Mouse (Mus musculus) adrenal gland, postnatal 25 days (tissue): ENCODE measurements around the gene Nup214. TPM values are rescaled to one million over a fixed set of nuclear protein-coding genes. Genes with fewer than 3 reads are reported as not detected.
"Not testable (repeated sequence)": the region's sequence is repeated elsewhere in the genome, so short reads cannot be mapped to it uniquely, and the experiment has no call there.

Experiments
- DNase-seq: peaks from one replicate; pipeline ENCODE4 v3.0.0; 2021; ENCODE audit warnings: mixed read lengths
- total RNA-seq: library from RNA; stranded (reverse); gene quantifications from 2 replicates; pipeline ENCODE4 v1.2.3, GENCODE M21; 2021

The Nup214 gene
- total RNA-seq, 1 experiment from 2014 or later: 73.5 TPM

DNA sequence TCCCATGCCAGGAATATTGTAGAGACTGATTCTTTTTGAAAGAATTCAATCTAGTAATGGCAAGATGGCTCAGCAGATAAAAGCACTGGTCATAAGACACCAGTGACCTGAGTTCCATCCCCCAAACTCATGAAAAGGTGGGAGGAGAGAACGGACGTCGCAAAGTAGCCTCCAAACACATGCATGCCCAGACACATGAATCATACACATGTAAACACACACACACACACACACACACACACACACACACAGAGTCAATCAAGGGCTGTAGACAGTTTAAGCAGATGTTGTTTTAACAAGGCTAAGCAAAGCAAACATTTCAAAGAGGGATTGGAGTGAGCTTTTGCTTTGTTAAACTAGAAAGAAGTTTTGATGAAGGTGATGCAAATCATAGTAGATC lies 10.0 kb upstream of the Nup214 start:
- DNase-seq: no peak

DNA sequence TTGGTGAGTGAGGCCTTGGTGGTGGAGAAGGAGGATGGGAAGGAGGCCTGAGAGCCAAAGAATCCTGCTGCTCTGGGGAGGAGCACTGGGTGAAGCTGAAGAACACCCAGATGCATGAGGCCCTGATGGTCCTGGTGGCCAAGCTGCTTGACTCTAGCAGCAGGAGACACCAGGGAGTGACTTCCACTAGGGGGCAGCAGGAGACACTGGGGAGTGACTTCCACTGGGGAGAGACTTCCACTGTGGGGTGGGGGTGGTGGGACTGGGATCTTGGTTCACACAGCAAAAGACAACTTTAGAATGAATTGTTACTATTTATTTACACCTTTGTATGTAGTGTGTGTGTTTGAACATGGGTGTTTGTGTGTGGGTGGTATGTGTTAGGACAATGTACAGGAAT lies 9.1 kb upstream of the Nup214 start:
- peak; percentile 46 for DNase-seq

DNA sequence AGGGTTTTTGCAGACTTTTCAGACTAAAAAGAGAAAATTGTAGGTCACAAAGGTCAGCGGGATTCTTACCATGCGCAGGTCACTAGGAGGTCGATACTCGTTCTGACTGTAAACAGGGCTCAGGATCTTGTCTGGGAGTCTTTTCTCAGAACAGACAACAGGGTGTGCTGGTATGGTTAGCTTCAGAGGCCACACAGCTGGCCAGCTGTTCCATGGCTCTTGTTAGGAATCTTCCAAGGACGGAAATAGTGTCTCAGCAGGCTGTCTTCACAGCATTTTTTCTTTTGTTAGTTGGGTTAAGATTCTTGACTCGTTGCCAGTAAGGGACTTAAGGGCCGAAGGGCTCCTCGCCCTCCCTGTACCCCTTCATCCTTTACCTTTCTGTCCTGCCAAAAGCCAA lies 7.4 kb upstream of the Nup214 start:
- no peak for DNase-seq

DNA sequence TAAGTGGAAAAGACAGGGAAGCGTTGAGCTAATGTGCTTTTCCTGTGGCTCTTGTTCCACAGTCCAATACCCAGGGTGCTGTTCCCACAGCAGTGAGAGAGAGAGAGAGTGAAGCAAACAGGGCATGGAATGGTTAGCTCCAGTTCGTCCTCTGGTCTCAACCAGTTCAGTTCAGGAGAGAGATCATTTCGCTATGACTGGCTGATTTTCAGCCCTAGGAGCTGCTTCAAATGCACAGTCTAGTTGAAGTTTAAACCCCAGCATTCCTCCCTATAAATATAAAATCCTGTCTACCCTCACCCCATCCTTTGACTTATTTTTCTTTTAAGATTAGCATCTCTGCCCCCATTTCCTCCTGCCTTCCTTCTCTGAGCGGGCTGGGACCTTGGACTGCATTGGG lies 1.6 kb upstream of the Nup214 start:
- no peak for DNase-seq

DNA sequence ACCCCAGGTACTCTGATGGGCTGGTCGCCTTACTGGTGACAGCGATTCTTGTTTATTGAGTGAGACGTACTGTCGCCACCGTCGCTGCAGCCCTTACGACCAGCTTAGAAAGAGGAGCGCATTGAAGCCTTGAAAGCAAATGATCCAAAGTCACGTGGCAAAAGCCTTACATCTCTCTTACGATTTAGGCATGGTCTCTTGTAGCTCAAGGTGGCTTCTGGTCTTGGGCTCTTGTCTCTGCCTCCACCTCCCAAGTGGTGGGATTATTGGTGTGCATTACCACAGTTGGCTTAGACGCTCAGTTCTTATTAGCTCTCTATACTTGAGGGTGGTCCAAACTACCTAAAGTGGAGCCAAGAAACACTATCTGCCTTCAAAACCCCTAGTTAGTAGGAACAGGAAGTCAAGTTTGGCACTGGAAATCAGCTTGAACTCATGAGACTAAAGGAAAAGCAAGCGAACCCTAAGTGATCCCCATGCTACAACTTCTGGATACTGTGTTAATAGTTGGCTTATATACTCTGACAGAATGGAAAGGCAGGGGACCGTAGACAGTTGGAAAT lies 654 bp downstream of the Nup214 start:
- DNase-seq: no peak

DNA sequence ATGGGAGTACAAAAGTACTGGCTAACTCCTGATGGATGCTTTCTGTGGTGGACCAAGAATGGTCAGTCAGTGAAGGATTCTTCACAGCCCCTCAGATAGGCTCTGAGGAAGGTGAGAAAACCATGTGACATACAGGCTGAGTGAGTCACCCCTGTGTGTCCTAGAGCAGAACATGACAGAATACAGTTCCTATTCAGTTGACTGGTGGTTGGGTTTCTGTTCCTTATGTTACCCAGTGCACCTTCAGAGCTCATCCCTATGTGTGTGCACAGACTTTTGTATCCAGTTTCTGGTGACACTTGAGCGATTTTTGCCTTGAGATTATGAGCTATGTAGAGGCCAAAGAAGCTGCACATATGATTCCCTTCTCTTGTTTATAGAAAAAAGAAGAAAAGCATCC lies 13.5 kb downstream of the Nup214 start:
- DNase-seq: no peak

DNA sequence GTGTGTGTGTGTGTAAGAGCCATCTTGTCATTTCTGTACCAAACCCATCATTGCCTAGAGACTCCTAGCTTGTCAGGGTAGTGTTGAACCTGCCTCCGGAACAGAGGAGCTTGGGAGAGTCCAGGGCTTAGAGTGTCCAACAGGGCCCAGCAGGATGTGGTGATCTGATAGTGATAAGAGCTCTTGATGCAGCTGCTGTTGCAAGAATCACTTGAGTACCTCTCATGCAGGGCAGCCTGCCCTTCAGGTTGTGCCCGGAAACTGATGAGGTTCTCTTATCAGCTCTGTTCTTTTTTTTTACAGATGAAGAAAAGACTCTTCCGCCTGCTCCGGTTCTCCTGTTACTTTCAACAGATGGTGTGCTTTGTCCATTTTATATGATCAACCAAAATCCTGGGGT lies 16.7 kb downstream of the Nup214 start:
- DNase-seq: no peak

DNA sequence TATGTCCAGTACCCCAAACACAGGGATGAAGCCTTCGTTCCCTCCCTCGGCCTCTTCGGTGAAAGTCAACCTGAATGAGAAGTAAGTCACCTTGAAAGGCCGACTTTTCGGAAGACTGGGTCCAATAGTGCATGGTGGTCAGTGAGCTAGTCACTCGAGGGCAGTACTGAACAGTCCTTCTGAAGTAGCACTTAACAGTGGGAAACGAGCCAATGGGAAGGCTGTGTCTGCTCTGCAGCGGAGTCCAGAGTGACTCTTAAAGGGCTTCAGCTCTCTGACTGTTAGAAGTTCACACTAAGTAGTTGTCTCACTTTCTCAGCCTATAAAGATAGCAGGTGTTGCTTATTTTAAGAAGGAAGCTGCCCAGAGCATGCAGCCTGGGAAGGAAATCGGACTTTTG lies 20.7 kb downstream of the Nup214 start:
- DNase-seq: no peak

DNA sequence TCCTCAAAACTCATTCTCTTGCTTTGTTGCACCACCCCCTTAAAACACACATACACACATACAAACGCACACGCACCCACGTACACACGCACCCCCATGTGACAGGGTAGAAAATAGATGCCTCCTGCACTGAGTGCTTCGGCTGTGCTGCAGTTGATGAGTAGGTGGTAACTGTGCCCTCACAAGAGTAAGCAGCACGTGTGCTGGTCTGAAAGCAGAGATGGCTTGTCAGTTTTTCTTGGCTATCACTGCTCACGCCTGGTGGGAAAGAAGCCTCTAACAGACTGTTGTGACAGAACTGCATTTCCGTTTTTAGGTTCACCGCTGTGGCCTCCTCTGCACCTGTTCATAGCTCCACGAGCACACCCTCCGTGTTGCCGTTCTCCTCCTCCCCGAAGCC lies 21.8 kb downstream of the Nup214 start:
- DNase-seq: no peak

DNA sequence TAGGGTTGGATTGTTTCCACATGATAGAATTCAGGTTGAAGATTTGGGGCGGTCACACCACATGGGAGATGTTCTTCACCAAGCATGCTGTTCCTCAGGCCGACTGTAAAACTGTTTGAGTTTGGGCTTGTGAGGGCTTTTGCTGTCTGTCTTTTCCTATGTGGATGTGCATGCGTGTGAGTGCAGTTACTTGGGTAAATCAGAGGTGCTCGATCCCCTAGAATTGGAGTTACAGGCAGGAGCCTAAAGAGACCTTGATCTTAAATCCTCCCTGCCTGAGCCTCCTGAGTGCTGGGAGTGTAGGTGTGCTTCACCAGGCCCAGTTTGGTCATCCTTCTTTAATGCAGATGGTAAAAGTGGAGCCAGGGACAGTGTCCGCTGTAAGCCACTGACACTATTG lies 23.3 kb downstream of the Nup214 start:
- DNase-seq: no peak

DNA sequence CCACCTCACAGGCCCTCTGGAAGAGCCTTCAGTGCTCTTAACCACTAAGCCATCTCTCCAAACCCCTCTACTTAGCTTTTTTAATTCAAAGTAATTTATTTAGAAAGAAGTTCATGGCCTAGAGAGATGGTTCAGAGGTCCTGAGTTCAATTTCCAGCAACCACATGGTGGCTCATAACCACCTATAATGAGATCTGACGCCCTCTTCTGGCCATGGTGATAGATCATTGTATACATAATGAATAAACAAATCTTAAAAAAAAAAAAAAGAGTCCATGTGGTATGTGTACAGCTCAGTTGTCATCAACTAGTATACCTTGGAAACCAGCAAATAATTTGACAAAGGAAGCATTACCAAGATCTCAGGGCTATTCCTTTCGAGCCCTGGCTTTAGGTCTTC lies 24.2 kb downstream of the Nup214 start:
- DNase-seq: no peak

DNA sequence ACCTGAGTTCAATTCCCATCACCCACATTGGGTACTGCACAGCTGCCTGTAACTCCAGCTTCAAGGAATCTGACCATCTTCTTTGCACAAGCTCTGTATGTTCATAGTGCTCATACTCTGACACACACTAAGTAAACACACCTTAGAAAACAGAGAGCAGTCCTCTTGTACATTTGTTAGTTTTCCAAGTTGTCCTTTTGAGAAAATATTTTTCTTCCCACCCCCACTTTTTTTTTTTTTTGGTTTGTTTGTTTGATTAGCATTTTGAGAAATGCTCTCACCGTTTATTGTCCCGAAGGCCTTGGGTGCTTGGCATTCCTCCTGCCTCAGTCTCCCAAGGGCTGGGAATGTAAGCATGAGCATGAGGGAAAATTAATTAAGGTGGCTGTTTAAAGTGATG lies 34.1 kb downstream of the Nup214 start:
- DNase-seq: no peak

DNA sequence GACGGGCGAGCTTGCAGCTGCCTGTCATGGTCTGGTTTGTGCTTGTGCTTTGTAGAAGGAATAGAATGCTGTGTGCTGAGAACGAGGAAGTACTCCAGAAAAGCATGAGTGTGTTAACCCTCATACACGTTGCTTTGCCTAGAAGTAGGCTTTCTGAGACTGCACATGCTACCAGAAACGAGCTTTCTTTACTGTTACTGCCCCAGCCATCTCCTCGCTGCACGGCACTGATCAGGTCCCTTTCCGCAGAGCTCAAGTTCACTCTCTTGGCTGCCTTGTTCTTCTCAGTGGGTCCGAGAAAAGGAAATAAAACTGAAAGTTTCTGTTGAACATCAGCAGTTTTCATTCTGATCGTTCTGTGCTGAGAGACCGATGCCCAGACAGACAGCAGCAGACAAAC lies 34.5 kb downstream of the Nup214 start:
- DNase-seq: no peak

DNA sequence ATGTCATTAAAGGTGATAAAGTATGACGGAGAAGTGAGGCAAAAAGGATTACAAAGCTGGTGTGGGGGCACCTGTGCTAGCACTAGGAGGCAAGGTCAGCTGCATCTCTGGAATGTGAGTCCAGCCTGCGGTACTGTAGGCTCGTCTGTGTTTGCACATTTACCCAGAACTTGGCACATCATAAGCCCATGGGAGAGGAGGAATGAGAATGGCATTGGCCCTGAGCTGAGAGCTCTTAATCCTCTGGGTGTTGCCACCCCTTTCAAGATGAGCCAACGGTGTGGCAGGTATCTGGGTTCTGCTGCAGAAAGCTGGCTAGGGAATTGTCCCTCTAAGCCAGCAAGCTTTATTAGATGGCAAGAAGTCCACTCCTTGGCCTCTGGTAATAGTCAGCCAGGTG lies 45.5 kb downstream of the Nup214 start:
- no peak for DNase-seq

DNA sequence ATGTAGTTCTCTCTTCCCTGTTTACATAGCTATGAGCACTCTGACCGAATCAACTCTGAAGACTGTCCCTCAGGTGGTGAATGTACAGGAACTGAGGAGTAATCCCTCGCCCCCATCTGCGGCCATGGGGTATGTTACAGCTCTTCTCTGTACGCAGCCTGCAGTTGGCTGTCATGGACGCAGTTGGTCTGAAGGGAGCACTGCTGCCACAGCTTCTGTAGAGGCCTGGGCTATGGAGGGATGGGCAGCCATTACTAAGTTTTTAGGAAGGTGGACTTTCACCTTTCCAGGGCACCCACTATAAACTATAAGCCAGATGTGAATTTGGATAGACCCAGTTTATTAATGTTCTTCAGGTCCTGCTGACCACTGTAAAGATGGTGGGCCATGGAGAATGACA lies 46.0 kb downstream of the Nup214 start:
- no peak for DNase-seq

DNA sequence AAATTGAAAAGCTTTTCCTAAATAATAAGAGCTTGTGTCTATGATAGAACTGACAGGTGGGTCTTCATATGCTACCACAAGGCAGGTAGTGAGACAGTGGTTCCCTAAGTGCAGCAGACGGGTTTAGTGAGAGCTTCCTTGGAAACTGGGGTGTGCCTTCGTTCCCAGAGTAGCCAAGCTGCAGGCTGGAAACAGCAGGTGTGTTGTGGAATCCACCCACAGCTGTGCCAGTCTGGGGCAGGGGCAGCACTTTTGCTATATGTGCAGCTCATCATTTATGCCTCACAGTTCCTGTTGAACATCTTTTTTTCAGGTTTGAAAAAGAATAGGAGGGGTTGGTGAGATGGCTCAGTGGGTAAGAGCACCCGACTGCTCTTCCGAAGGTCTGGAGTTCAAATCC lies 50.1 kb downstream of the Nup214 start:
- no peak for DNase-seq

DNA sequence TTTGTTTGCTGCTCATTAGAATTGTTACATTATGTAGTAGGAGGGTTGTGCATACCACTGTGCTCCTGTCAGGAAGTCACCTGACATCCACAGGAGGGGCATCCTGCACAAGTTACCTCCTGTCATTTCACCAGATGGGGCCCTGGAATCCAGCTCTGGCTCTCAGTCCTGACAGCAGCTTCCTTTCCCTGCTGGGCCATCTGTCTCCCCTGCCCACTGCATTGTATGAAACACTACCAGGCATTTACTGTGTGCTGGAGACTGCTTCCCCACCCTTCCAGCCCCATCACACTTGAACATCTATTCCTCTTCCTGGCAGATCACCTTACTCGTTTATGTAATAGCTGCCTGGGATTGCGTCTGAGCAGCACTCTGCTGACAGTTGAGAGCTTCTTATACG lies 55.4 kb downstream of the Nup214 start:
- DNase-seq: no peak

DNA sequence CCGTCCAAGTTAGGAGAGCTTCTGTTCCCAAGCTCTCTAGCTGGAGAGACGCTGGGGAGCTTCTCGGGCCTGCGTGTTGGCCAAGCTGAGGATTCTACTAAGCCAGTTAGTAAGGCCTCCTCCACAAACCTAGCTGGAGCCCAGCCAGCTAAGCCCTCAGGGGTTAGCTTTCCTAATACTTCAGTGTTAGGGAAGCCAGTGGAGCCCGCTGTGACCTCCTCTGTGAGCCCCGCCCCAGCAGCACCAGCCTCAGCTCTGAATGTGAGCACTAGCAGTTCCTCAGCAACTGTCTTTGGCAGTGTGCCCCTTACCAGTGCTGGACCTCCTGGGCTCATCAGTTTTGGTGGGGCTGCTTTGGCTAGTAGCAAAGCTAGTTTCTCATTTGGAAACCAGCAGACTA lies 59.2 kb downstream of the Nup214 start:
- peak; percentile 58 for DNase-seq

DNA sequence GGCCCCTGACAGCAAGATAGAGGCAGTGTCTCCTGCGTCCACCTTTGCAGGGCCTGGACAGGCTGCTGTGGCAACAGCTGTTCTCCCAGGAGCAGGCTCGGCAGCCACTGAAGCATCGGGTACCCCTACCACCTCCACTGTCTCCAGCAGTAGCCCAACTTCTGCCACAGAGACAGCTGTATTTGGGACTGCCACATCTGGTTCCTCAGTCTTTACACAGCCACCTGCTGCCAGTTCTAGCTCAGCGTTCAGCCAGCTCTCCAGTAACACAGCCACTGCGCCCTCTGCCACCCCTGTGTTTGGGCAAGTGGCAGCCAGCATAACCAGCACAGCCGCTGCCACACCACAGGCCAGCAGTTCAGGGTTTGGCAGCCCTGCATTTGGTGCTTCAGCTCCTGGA lies 60.0 kb downstream of the Nup214 start:
- DNase-seq: no peak

DNA sequence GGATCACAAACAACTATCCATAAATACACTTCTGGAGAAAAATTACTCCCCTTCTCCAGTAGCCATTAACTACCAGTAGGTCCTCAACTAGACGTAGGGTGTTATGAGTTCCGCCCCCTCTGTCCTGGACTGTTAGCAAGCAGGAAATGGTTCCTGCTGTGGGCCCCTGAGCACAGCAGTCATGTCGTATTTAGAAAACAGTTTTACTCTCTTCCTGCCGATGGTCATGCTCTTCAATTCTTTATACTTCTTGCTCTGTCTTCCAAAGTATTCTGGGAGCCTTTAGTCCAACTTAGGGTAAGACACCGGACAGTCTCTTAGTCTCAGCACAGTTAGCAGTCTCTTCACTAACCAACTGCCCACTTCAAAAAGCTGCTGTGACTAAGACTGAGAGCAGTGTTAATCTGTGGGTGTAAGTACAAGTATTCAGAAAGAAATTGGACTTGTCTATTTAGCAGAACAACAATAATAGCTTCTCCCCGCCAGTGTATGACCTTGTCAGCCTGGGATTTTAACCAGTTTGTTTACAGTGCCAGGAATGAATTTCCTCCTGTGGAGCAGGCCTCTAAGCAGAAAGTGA lies 63.1 kb downstream of the Nup214 start:
- DNase-seq: no peak

DNA sequence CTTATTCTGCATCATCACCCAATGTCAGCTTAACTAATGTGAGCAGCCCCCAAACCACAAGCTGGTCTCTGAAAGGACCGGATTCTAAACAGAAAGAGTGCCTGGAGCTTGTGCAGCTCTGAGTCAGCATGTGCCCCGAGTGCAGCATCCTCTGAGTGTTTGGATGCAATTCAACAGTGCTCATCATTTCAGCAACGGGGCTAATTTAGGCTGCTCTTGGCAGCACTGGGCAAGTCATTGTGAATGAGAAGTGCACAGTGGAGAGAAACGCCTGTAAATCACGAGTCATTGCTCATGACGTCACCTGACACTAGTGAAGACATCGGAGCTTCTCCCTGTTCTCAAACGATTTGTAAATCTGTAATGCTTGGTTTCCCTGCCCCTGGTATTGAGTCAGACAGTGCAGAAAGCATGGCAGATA lies 64.4 kb downstream of the Nup214 start:
- DNase-seq: no peak

DNA sequence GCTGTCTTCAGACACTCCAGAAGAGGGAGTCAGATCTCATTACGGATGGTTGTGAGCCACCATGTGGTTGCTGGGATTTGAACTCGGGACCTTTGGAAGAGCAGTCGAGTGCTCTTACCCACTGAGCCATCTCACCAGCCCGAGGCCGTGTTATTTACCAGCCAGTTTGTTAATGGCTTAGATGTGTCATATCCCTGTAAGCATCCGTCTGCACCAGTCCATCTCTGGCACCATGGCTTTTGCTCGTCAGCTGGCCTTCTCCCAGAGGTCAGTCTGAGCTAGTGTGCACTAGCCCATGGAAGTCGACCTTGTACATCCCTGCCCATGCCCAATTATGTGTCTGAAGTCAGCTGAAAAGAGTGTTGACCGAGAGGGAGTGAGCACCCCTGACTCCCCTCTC lies 66.4 kb downstream of the Nup214 start:
- not testable (repeated sequence) for DNase-seq

DNA sequence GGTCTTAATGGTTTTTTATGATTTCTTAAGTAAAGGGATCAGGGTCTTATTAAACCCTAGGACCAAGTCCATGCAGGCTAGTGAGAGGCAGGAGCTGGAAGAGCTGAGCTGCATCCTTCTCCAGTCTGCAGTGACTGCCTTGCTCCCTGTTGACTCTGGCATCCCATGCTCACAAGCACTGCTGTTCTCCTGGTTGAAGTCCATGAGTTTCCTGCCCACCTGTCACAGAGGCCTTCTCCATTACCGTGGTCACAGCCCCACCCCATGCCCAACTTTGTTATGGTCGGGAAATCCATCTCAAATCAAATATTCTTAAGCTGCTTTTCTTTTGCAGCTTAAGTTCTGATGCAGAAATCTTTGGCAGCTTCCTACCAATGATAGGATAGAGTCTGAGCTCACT lies 66.9 kb downstream of the Nup214 start:
- no peak for DNase-seq

DNA sequence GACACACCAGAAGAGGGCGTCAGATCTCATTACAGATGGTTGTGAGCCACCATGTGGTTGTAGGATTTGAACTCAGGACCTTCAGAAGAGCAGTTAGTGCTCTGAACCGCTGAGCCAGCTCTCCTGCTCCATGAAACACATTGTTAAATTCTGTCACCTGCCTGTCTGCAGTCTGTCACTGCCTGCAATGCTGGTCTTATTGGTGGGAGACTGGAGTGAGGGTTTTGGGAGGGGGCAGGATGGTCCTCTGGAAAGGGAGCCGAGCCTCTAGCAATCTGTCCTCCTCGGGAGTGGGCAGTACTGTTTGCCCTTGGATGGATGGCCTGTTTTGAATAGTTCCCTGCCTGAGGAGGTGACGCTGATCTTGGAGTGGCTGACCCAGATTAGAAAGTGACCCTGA lies 69.6 kb downstream of the Nup214 start:
- no peak for DNase-seq

DNA sequence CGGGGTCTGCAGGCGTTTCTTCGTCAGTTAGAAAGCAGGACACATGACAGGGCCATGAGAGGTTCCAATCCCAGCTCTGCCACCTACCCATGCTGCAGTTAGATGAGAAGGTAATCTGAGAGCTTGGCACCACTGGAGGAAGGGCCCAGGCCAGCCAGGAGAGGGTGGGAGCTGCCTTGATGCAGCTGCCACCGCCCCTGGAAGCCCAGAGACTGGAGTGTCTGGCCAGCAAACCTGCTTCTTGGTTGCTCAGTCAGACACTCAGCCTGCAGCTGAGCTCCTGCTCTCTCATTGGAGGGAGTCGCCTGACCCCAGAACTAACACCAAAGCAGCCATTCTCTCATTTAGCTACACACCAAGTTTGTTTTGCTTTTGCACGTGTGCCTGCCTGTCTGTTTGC lies 71.1 kb downstream of the Nup214 start:
- no peak for DNase-seq
